9 mouse cellular contexts compared by ENCODE assay signal in the genomic region with DNA sequence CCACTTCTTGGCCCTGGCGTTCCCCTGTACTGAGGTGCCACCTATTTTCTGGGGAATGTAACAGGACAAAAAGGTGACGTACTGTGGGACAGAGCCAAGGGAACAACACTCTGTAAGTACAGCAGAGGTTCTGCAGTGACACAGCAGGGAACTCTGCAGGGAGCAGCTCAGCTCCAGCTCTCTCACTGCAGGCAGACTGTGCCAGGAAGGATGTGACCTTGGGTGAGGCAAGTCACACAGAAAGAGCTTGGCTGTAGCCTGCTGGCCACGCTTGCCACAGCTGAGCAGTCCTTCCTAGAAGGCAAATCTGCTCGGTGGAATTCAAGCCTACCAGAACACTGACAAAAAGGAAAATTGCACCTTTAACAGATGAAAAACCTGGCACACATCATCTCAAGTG. TPM values are rescaled to one million over a fixed set of nuclear protein-coding genes. Genes with fewer than 3 reads are reported as not detected.
DNase-seq lines count a peak whose midpoint lies in the region; ATAC-seq lines count a peak whose summit lies in the region.
"Had no signal": no experiment of that assay in that cellular context is flagged by ENCODE, and none has a peak within 500 bp of the region (broad histone marks: within the 10 kb centered on the region; RNA-seq: fewer than 3 reads in every experiment).

No protein-coding gene starts in this region.

- H3K9ac ChIP-seq in midbrain, embryonic 16.5 days (ENCODE audit: low read depth, low read length): no peak overlapping the region
- H3K9ac ChIP-seq in midbrain, embryonic 11.5 days (ENCODE audit: low read length): no peak overlapping the region
- no peak overlapping the region for H3K9ac ChIP-seq in forebrain, embryonic 14.5 days (ENCODE audit: low read length)
- H3K9ac ChIP-seq: midbrain, embryonic 12.5 days had no signal

- H3K4me1 ChIP-seq in midbrain, embryonic 16.5 days (ENCODE audit: control insufficient read depth, insufficient read depth, low read length): peaks cover 8% of the 10 kb centered on the region; the same call in 1 of the 2 replicates
- H3K4me1 ChIP-seq in midbrain, embryonic 11.5 days (ENCODE audit: control insufficient read depth, insufficient read depth, low read length): no peaks in the 10 kb centered on the region
- no peaks in the 10 kb centered on the region for H3K4me1 ChIP-seq in forebrain, embryonic 14.5 days (ENCODE audit: control insufficient read depth, insufficient read depth, low read length)

- WGBS in midbrain, embryonic 16.5 days: 45% methylated on average over 4 of the region's 4 CpGs
- WGBS in midbrain, embryonic 11.5 days: 54% methylated on average over 4 of the region's 4 CpGs
- WGBS in forebrain, embryonic 14.5 days: 52% methylated on average over 4 of the region's 4 CpGs

- ATAC-seq in midbrain, embryonic 16.5 days: 0 out of 2 replicates have a peak, but pooled peaks have one; percentile 17
- ATAC-seq in midbrain, embryonic 11.5 days (ENCODE audit: low FRiP score): no peak
- ATAC-seq in megakaryocyte progenitor cell, adult 5-6 weeks (replicated peaks; ENCODE audit: poor library complexity): 0 out of 2 replicates have a peak, but pooled peaks have one; percentile 46
- ATAC-seq in forebrain, embryonic 14.5 days: no peak

- no peak for DNase-seq in midbrain, embryonic 11.5 days (ENCODE audit: low spot score, missing footprints)
- peak; percentile 91 for DNase-seq in adrenal gland, postnatal 14 days
- peak; percentile 47 to 69 for DNase-seq in gastrocnemius, postnatal 36 days
- DNase-seq in kidney, adult 9 months: peak; percentile 66
- no peak for DNase-seq in thymus, postnatal 36 days
- DNase-seq in forebrain, embryonic 14.5 days (ENCODE audit: low spot score): no peak

- no peaks in the 10 kb centered on the region for H3K36me3 ChIP-seq in midbrain, embryonic 16.5 days (ENCODE audit: control insufficient read depth, insufficient read depth, low read length)
- no peaks in the 10 kb centered on the region for H3K36me3 ChIP-seq in midbrain, embryonic 11.5 days (ENCODE audit: control insufficient read depth, insufficient read depth, low read length)
- no peaks in the 10 kb centered on the region for H3K36me3 ChIP-seq in forebrain, embryonic 14.5 days (ENCODE audit: control insufficient read depth, insufficient read depth, low read length)
- H3K36me3 ChIP-seq: midbrain, embryonic 12.5 days had no signal

- no peak overlapping the region for H3K27ac ChIP-seq in midbrain, embryonic 16.5 days (ENCODE audit: low read length)
- H3K27ac ChIP-seq in midbrain, embryonic 11.5 days (ENCODE audit: low read depth, low read length): no peak overlapping the region; the same call in 1 of the 2 replicates
- H3K27ac ChIP-seq in forebrain, embryonic 14.5 days (ENCODE audit: low read depth, low read length): no peak overlapping the region
- H3K27ac ChIP-seq: midbrain, embryonic 12.5 days had no signal

- no peak overlapping the region for H3K4me3 ChIP-seq in midbrain, embryonic 16.5 days (ENCODE audit: low read depth, low read length)
- H3K4me3 ChIP-seq in midbrain, embryonic 11.5 days (ENCODE audit: low read depth, low read length): no peak overlapping the region
- H3K4me3 ChIP-seq in forebrain, embryonic 14.5 days (ENCODE audit: low read depth, low read length): no peak overlapping the region
- H3K4me3 ChIP-seq: midbrain, embryonic 12.5 days had no signal

- H3K9me3 ChIP-seq in midbrain, embryonic 16.5 days (replicated peaks; ENCODE audit: control insufficient read depth, low read length, poor library complexity, severe bottlenecking): no peaks in the 10 kb centered on the region
- no peaks in the 10 kb centered on the region for H3K9me3 ChIP-seq in midbrain, embryonic 11.5 days (ENCODE audit: control insufficient read depth, low read length)
- no peaks in the 10 kb centered on the region for H3K9me3 ChIP-seq in forebrain, embryonic 14.5 days (replicated peaks; ENCODE audit: control insufficient read depth, low read length)
- H3K9me3 ChIP-seq: midbrain, embryonic 12.5 days had no signal

- no peaks in the 10 kb centered on the region for H3K27me3 ChIP-seq in midbrain, embryonic 16.5 days (ENCODE audit: control insufficient read depth, insufficient read depth, low read depth, low read length)
- H3K27me3 ChIP-seq in midbrain, embryonic 11.5 days (ENCODE audit: control insufficient read depth, insufficient read depth, low read length): no peaks in the 10 kb centered on the region
- no peaks in the 10 kb centered on the region for H3K27me3 ChIP-seq in forebrain, embryonic 14.5 days (replicated peaks; ENCODE audit: control insufficient read depth, insufficient read depth, low read length)
- H3K27me3 ChIP-seq: midbrain, embryonic 12.5 days had no signal

- intact Hi-C loops in gastrocnemius, postnatal 36 days (cut with DNase I): no loop called here

- no peak overlapping the region for H3K4me2 ChIP-seq in midbrain, embryonic 16.5 days (ENCODE audit: low read length)
- no peak overlapping the region for H3K4me2 ChIP-seq in midbrain, embryonic 11.5 days
- no peak overlapping the region for H3K4me2 ChIP-seq in forebrain, embryonic 14.5 days (ENCODE audit: low read length)
- H3K4me2 ChIP-seq: midbrain, embryonic 12.5 days had no signal

RNA-seq across cellular contexts. Expression of a gene that starts 8.3 kb away (rescaled TPM):
- 36.6 and 43.1 TPM in 2 replicates for polyA plus RNA-seq in midbrain, embryonic 16.5 days (2015; fragmentation: Nextera tagmentation; extraction: Ambion mirVana)
- polyA plus RNA-seq in midbrain, embryonic 11.5 days (2014; fragmentation: Nextera tagmentation; extraction: Ambion mirVana): 53.6 and 59.1 TPM in 2 replicates
- total RNA-seq in adrenal gland, postnatal 14 days (2021): 31.0 and 35.9 TPM in 2 replicates
- 1 to 10 TPM; 4.2 to 4.8 TPM for total RNA-seq in gastrocnemius, postnatal 36 days (2021)
- total RNA-seq in megakaryocyte progenitor cell, adult 5-6 weeks (2015): 43.5 and 49.2 TPM in 2 replicates
- total RNA-seq in megakaryocyte progenitor cell, adult 5-6 weeks (2017): 40.8 and 44.5 TPM in 2 replicates
- polyA plus RNA-seq in forebrain, embryonic 14.5 days (2014; fragmentation: Nextera tagmentation; extraction: Ambion mirVana): 29.7 and 37.1 TPM in 2 replicates

RNA-seq across cellular contexts. Expression of a gene that starts 55.8 kb away (rescaled TPM):
- polyA plus RNA-seq in midbrain, embryonic 16.5 days (2015; fragmentation: Nextera tagmentation; extraction: Ambion mirVana): 123 and 139 TPM in 2 replicates
- polyA plus RNA-seq in midbrain, embryonic 11.5 days (2014; fragmentation: Nextera tagmentation; extraction: Ambion mirVana): 129 and 136 TPM in 2 replicates
- 98.1 and 113 TPM in 2 replicates for total RNA-seq in adrenal gland, postnatal 14 days (2021)
- total RNA-seq in gastrocnemius, postnatal 36 days (2021): 10 to 100 TPM; 61.9 to 63.5 TPM
- 87.0 and 89.2 TPM in 2 replicates for total RNA-seq in megakaryocyte progenitor cell, adult 5-6 weeks (2015)
- total RNA-seq in megakaryocyte progenitor cell, adult 5-6 weeks (2017): 70.5 and 72.5 TPM in 2 replicates
- 139 and 165 TPM in 2 replicates for polyA plus RNA-seq in forebrain, embryonic 14.5 days (2014; fragmentation: Nextera tagmentation; extraction: Ambion mirVana)

RNA-seq across cellular contexts. Expression of a gene that starts 55.8 kb away (rescaled TPM):
- polyA plus RNA-seq in midbrain, embryonic 16.5 days (2015; fragmentation: Nextera tagmentation; extraction: Ambion mirVana): 4.7 and 5.0 TPM in 2 replicates
- 43.0 and 47.1 TPM in 2 replicates for polyA plus RNA-seq in midbrain, embryonic 11.5 days (2014; fragmentation: Nextera tagmentation; extraction: Ambion mirVana)
- total RNA-seq in adrenal gland, postnatal 14 days (2021): 2.4 and 3.0 TPM in 2 replicates
- total RNA-seq in gastrocnemius, postnatal 36 days (2021): under 1 TPM; 0.28 to 0.52 TPM
- 34.8 and 40.9 TPM in 2 replicates for total RNA-seq in megakaryocyte progenitor cell, adult 5-6 weeks (2015)
- total RNA-seq in megakaryocyte progenitor cell, adult 5-6 weeks (2017): 27.3 and 42.0 TPM in 2 replicates
- polyA plus RNA-seq in forebrain, embryonic 14.5 days (2014; fragmentation: Nextera tagmentation; extraction: Ambion mirVana): 11.5 and 11.9 TPM in 2 replicates

Comparison
In these comparisons a context has a peak if more than half of its experiments do, and no peak if none do; other contexts are left out.
1. ATAC-seq: peak in midbrain, embryonic 16.5 days (single experiment) and megakaryocyte progenitor cell, adult 5-6 weeks (single experiment); none in midbrain, embryonic 11.5 days (single experiment) and forebrain, embryonic 14.5 days (single experiment).
2. DNase-seq: peak in adrenal gland, postnatal 14 days (single experiment), gastrocnemius, postnatal 36 days (2 of 2) and kidney, adult 9 months (single experiment); none in midbrain, embryonic 11.5 days (single experiment), thymus, postnatal 36 days (0 of 2) and forebrain, embryonic 14.5 days (single experiment).